Mouse (Mus musculus) cerebellum, postnatal 14 days (tissue): ENCODE data around the gene Rora.
A peak's percentile ranks its signal among the peaks of the same experiment; 100 is the strongest.

ENCODE experiments used
- DNase-seq, 2 experiments: peaks; one replicate each; pipeline ENCODE4 v3.0.0; 2021; ENCODE audit warnings: mixed read lengths in 2 of 2

Rora gene

GRCm38 (mm10) chr9:68689351-68689750 is 35.8 kb downstream of the Rora start:
- DNase-seq: peak; percentile 82

GRCm38 (mm10) chr9:68694889-68695495 is 41.4 kb downstream of the Rora start:
- no peak for DNase-seq

- peak; percentile 40 to 67 for DNase-seq
Observed at GRCm38 (mm10) chr9:68695496-68695969, 41.9 kb downstream of the Rora start.

GRCm38 (mm10) chr9:68696425-68696956 is 42.9 kb downstream of the Rora start:
- DNase-seq: no peak

GRCm38 (mm10) chr9:68699341-68699740 is 45.8 kb downstream of the Rora start:
- DNase-seq: no peak

GRCm38 (mm10) chr9:68699856-68700255 is 46.3 kb downstream of the Rora start:
- no peak for DNase-seq

GRCm38 (mm10) chr9:68707636-68708035 is 54.0 kb downstream of the Rora start:
- no peak for DNase-seq

GRCm38 (mm10) chr9:68709232-68709631 is 55.6 kb downstream of the Rora start:
- peak; percentile 32 to 41 for DNase-seq

- DNase-seq: peak in 1 of 2 experiments; percentile 36
Observed at GRCm38 (mm10) chr9:68710893-68711654, 57.5 kb downstream of the Rora start.

GRCm38 (mm10) chr9:68716961-68717360 is 63.4 kb downstream of the Rora start:
- DNase-seq: peak; percentile 64 to 66

- no peak for DNase-seq
Observed at GRCm38 (mm10) chr9:68718427-68718826, 64.8 kb downstream of the Rora start.

- peak; percentile 43 to 66 for DNase-seq
Observed at GRCm38 (mm10) chr9:68719286-68719685, 65.7 kb downstream of the Rora start.

GRCm38 (mm10) chr9:68724636-68725285 is 71.2 kb downstream of the Rora start:
- peak; percentile 83 to 90 for DNase-seq

- DNase-seq: no peak
Observed at GRCm38 (mm10) chr9:68727166-68727855, 73.7 kb downstream of the Rora start.

- DNase-seq: peak; percentile 55 to 74
Observed at GRCm38 (mm10) chr9:68731438-68731837, 77.9 kb downstream of the Rora start.

- no peak for DNase-seq
Observed at GRCm38 (mm10) chr9:68732929-68733328, 79.3 kb downstream of the Rora start.

- no peak for DNase-seq
Observed at GRCm38 (mm10) chr9:68735886-68736285, 82.3 kb downstream of the Rora start.

- peak in 1 of 2 experiments; percentile 37 for DNase-seq
Observed at GRCm38 (mm10) chr9:68737197-68737736, 83.7 kb downstream of the Rora start.

GRCm38 (mm10) chr9:68745931-68746646 is 92.5 kb downstream of the Rora start:
- DNase-seq: peak; percentile 56 to 61

- peak in 1 of 2 experiments; percentile 37 for DNase-seq
Observed at GRCm38 (mm10) chr9:68756976-68757375, 103.4 kb downstream of the Rora start.

- DNase-seq: peak; percentile 31 to 36
Observed at GRCm38 (mm10) chr9:68759324-68759723, 105.7 kb downstream of the Rora start.

- peak; percentile 45 to 65 for DNase-seq
Observed at GRCm38 (mm10) chr9:68760329-68760728, 106.7 kb downstream of the Rora start.
